Mouse (Mus musculus) CD8-positive naive resting alpha-beta T cell, adult 2 months (primary cell): ENCODE measurements at regions not wholly inside any gene's neighbourhood (a gene's known extent, or its start where the extent isn't known, plus 50 kb on each side); places are given as distances from the start of the nearest gene placed in this dataset.

ENCODE experiments used
- DNase-seq, 2 experiments: peaks; one replicate each; pipeline ENCODE4 v3.0.0; 2022; ENCODE audit warnings: low read depth in 2 of 2, low spot score in 2 of 2

DNA sequence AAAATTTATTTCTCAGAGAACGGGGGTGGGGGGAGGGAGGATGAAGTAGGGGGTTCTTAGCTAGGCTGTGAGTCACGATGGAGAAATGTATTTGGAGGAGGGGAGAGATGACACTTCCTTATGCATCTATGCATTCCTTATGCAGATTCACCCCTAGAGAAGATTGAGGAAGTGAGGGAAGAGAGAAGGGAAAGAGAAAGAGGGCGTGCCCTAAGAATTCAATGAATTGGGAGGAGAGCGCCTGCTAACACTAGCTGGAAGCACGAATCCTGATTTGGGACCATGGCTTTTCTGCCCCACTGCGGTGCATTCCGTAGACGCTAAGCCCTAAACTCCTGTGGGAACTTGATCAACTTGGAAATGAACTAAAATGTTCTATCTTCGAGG lies 56.1 kb downstream of the Foxi3 start:
- no peak for DNase-seq

DNA sequence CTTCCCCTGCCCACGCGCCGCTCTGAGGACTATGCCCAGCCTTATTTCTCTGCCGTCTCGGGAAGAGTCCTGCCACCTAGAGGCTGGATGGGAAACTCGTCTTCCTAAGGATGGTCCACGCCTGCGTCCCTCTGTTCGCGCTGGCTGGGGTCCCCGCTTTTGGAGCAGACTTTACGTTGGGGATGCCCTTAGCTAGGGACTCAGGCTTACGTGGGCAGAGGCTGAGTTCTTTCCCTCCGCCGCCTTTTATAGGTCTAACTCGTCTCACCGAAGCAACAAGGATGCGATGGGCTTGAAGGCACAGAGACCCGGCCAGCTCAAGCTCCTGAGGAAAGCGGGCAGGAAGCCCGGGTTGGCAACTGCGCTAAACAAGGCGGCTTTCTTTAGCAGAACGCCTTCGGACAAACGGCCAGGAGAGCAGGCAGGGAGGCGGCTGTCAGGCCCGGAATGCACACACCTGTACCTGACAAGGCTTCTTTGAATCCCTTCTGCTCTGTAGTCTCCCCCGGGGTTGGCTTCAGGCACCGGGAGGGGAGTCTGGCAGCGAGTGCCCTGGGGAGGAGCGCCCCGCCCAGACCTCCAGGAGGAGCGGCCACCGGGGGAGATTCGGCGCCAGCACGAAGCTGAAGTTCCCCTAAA lies 56.6 kb downstream of the Foxi3 start:
- no peak for DNase-seq

DNA sequence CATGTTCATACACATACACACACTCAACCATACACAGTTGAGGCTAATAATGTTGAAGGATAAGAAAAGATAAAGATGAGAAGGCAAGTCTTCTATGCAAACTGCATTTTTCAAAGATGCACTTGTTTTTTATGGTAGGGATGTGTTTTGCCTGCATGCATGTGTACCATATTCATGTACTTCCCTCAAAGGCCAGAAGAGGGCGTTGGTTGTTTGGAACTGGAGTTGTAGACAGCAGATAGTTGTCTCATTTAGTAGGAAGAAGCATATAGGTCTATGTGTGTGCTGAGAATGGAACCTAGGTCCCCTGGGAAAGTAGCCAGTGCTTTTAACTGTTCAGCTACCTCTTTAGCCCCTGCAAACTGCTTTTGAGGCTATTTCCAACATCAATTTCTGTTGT lies 60.1 kb downstream of the Foxi3 start:
- no peak for DNase-seq

DNA sequence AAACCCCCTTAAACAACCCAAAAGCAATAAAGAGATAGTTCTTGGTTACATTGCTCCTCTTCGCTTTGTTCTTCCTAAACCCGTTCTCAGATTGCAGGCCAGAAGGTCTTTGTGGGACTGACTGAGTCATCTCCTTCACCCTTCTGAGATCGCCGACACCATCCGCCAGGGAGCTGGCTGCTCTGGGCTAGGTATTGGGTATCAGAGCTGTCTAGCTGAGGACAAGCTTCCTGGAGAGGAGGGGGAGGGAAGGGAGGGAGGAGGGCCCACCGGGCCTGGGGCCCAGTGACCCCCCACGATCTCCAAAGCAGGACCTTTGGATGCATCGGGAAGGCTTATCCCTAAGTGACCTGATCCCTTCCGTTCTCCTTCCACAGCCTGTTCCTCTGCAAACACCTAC lies 65.0 kb downstream of the Foxi3 start:
- DNase-seq = no peak

DNA sequence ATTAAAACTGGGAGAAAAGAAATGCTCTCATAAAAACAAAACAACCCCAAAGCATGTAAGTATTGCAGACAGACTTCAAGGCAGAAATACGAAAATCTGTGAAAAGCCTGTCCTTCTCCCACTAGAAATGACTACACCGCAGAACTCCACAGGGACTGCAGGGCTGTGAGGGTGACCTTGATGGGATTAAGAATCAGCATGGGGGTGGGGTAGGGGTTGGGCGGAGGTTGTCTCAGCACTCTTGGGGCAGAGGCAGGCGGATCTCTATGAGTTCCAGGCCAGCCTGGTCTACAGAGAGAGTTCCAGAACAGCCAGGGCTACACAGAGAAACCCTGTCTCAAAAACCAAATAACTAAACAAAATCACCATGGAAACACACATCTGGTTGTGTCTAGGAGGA lies 69.1 kb downstream of the Foxi3 start:
- DNase-seq = no peak

DNA sequence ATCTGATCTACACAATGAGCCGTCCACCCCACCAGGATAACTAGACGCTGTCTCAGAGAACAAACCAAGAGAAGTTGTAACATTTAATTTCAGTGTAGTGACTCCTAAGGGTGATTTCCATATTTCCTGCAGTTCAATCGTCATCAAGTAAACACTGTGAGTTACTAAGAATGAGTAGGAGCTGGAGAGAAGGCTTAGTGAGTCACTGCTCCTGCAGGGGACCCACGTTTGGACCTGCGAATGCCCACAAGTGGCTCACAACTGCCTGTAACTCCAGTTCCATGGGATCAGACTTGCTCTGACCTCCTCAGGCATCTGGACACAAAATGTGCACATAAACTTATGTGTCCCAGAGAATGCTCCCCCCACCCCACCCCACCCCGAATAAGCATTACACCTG lies 73.3 kb downstream of the Foxi3 start:
- no peak for DNase-seq

DNA sequence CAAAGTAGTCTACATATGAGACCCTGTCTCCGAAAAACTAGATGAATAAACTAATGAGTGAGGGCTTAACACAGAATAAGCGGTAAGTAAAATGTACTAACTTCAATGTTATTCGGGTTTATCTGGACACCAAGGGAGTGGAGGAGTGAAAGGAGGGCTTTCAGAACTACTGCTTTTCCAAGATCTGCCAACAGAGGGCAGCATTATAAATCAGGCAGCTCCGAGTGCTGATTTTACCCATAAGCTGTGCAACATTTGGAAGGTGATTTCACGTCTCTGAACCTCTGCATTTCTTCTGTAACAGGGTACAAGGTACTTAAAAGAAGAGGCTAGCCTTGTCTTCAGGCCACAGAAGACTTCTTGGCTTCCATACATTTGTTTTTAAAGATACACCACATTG lies 74.2 kb downstream of the Foxi3 start:
- DNase-seq = peak; percentile 15 to 38

DNA sequence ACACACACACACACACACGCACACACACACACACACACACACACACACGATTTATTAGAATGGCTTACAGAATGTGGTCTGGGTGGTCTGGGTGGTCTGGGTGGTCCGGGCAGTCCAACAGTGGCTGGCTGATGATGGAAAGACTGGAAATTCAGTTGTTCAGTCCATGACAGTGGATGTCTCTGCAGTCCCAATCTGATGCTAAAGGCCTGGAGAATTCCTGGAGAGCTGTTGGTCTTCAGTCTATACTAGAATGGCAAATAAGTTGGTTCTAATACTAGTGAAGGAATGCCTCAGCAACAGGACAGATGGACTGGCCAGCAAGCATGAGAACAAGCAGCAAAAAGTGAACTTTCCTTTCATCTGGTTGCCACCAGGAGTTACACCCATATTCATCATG lies 87.9 kb downstream of the Foxi3 start:
- DNase-seq = no peak

DNA sequence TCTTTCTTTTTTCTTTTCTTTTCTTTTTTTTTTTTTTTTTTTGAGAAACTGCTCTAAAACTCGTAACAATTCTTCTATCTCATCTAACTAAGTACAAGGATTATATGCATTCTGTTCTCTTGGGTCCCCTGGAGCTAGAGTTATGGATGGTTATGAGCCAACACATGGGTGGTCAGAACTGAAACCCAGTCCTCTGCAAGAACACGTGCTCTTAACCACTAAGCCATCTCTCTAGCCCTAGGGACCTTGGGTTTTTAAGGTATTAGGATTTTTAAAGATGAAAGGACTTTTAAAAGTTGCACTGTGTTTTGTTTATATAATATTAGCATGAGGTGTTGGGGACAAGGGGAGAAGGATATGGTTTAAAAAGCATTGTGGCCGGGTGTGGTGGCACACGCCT lies 88.9 kb downstream of the Foxi3 start:
- DNase-seq = no peak

DNA sequence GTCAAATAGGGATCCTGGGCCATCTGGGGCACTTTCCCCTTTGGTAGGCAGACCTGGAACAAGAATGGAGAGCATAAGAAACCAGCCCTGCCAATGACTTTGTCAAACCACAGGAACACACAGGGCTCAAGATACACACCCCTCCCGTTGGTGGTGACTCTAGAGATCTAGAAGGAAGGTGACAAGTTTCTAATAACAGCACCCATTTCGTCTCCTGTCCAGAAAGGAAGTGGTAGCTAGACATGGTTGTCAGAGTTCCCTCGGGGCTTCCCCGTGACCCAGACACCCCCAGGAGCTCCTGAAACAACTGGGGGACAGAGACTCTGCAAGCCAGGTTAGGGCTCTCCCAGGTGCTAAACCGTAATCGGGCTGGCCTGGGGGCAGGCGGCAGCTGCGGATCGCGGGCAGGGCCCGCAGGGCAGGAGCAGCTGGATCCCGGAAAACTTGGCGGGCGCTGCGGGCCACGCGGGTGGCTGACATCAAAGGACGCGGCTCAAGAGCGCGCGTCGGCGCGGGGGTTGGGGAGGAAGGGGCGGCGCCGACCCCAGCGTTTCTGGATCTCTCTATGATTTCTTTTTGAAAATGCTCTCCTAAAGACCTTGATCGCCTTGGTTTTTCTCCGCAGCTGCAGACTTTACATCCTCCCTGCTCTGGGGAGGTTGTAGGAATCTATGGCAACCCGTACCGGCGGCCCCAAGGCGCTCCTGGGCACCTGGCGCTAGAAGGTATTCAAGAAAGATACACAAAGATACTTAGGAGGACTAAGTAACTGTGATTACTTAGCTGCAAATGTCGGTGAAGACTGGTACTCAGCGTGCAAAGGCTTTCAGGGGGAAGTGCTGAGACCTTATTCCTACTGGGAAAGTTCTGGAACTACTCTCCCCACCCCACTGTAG lies 92.1 kb downstream of the Foxi3 start:
- peak; percentile 3 to 12 for DNase-seq

DNA sequence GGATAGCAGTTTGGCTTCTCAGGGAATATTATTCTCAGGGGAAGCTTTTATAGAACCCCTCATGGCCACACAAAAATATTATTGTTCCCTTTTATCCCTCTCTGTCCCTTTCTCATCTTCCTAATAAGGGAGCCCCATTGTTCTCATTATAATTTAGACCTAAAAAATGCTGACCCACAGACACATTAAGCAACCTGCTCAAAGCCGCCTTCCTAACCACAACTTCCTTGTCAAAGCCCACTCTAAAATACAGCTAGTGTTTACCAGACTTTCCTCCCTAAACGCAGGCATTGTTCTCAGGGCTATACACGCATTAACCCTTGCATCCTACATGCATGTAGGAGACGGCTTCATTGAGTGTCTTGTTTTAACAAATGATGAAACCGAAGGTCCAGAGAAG lies 93.9 kb downstream of the Foxi3 start:
- DNase-seq = no peak

DNA sequence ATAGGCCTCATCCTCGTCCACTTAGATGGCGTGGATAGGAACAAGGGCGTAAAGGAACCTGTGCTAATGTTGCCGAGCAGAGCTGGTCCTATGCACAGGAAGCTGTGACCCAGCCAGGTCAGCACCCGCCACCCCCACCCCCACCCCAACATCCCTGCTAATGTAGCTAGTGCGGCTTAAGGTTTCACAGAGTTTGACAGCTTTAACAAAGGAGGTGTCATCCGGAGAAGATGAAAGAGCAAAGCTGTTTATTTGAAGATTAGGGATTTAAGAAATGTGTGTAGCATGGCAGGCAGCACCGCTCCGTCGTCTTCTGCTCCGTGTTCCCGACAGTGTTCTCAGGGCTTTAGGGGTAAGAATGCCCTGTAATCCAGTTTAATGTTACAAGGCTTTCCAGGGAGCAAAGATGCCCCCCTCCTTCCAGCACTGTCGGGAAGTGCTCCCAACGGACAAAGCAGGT lies 93.5 kb downstream of the Thnsl2 start:
- DNase-seq = no peak

DNA sequence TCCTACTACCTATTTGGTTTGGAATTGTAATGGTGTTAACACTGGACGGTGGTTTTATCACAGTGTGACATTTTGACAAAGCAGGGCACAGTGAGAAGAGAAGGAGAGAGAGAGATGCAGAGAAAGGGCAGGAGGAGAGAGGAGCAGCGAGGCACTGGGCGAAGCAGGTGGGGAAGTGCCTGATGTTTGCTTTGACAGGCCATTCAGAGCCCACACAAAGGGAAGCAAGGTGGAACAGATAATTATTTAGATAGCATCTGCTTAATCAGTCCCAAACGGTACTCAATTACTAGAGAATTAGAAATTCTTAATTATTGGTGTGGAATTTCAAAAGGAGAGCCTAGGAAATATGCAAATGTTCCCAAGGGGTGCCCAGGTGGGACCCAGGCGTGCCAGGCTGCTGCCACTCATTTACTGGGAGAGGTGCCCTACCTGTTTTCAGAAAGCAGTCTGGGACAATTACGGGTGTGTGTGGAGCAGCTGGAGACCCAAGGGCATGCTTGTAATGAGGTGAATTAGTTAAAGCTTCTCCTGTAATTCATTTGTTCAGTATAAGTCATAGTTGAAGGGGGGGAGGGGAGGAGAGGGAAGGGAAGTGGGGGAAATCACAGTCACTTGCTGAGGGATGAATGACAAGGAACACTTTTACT lies 86.9 kb downstream of the Thnsl2 start:
- DNase-seq = no peak

DNA sequence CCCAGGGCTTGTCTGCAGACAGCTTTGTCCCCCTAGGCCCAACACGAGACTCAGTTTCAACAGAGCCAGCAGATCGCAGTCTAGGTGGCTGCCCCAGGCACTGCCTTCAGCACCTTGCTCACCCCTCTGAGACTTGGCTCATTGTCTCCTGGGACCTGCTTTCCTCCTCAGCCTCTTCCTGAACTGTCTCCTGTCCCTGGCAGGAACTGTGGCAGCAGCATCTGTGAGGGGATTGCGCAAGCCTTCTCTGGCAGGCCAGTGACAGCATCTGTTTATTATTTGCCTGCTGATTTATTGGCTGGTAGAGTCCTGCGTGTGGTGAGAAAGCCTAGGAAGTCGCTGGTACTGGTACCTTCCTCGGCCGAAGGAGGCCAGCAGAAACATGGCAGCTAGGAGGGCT lies 84.1 kb downstream of the Thnsl2 start:
- no peak for DNase-seq

DNA sequence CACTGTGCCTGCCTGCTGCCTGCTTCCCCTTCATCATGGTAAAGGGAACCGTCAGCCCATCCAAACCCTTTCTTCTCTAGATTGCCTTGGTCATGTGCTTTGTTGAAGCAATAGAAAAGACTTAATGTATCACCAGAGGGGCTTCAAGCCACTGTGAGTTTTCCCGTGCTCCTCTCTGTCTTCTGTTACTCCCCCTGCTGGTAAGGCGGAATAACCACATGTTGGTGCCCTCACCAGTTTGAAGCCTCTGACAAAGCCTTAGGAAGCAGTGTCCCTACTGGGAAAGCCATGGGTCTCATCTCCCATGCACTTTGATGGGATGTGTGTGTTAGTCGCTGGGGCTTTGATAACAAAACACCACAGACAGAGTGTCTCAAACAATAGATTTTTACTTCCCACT lies 81.3 kb downstream of the Thnsl2 start:
- no peak for DNase-seq

DNA sequence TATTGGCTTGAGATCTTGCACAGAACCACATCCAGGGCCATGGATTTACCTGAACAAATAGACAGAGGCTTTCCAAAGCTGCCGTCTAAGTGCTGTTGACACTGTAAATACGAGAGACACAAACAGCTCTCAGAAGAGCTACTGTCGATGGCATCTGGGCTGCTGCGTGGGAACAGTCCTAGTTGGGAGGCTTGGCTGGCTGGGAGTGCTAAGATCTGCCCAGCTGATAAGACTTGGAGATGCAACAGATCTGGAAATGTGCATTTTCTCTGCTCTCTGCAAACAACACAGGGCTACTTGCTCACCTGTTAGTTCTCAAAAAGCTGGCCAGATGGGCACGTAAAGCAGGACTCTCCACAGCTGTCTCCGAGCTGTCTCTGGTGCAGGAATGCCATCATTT lies 78.8 kb downstream of the Thnsl2 start:
- DNase-seq = no peak

DNA sequence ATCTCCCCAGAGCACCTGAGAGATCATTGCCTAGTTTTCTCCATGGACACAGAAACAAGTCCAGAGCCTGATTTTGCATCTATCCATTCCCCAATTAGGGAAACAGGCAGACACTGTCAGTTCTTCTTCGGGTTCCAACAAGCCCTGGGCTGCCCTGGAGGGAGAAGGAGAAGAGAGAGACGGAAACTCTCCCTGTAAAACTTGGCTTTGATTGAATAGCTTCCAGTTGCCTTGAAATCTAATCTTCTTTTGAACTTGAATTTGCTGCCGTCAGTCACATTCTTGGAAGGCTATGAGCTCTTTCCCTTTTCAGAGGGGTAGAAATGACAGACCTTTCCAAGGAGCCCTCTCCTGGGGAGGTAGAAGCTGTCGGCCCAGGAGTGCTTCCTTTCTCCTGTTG lies 75.0 kb downstream of the Thnsl2 start:
- no peak for DNase-seq

DNA sequence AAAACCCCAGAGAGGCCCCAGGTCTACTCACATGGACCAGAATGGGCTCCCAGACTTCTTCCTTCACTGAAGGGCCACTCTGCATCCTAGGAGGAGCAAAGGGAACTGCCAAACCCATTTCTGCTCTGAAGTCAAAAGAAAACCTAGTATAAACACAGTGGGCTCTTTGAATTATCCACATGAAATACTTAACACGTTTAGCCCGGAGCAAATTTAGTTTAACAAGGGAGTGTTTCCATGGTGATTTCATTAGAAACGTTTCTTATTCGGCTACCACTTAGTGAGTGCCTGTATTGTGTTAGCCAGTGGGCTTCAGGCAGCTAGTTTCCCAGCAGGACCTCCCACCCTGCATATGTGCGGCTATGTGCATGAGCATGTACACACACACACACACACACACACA lies 69.4 kb downstream of the Thnsl2 start:
- no peak for DNase-seq
